Mouse (Mus musculus) heart, postnatal 0 days (tissue): Measurements from ENCODE around the gene Ppil3. TPM values are rescaled to one million over a fixed set of nuclear protein-coding genes. Genes with fewer than 3 reads are reported as not detected.

ENCODE experiments used
- ATAC-seq: fragments of 200-750 bp; cut with Nextera tagmentation; 2 replicates; pipeline ENCODE4 v1.8.0; 2017; ENCODE audit warnings: low read depth, moderate number of reproducible peaks, moderate library complexity; ENCODE audit not compliant: insufficient read depth
- DNase-seq: peaks from one replicate; pipeline ENCODE4 v3.0.0-alpha.2; 2016; ENCODE audit warnings: low spot score
- H3K27ac ChIP-seq: fragments of 300-500 bp; sonication (generic); 2 replicates; pipeline ENCODE4 v1.5.1; 2014; ENCODE audit warnings: low read depth, mild to moderate bottlenecking
- H3K27me3 ChIP-seq: fragments of 300-500 bp; sonication (generic); 2 replicates; pipeline ENCODE4 v1.6.1; 2014; ENCODE audit warnings: low read length, mixed read lengths; ENCODE audit not compliant: control insufficient read depth, insufficient read depth
- H3K36me3 ChIP-seq: fragments of 300-500 bp; sonication (generic); replicated peaks from 2 replicates; pipeline ENCODE4 v1.6.1; 2014; ENCODE audit warnings: low read length, mixed read lengths; ENCODE audit not compliant: control insufficient read depth, insufficient read depth
- H3K4me1 ChIP-seq: fragments of 300-500 bp; sonication (generic); 2 replicates; pipeline ENCODE4 v1.6.1; 2014; ENCODE audit warnings: antibody characterized with exemption; ENCODE audit not compliant: control insufficient read depth, insufficient read depth
- H3K4me2 ChIP-seq: fragments of 300-500 bp; sonication (generic); 2 replicates; pipeline ENCODE4 v1.6.1; 2014; ENCODE audit warnings: low read depth, mild to moderate bottlenecking, low read length, moderate library complexity
- H3K4me3 ChIP-seq: fragments of 300-500 bp; sonication (generic); 2 replicates; pipeline ENCODE4 v1.5.1; 2014; ENCODE audit warnings: low read depth, low read length
- H3K9ac ChIP-seq: fragments of 300-500 bp; sonication (generic); replicated peaks from 2 replicates; pipeline ENCODE4 v1.6.1; 2014; ENCODE audit warnings: low read depth, low read length, mixed read lengths
- H3K9me3 ChIP-seq: fragments of 300-500 bp; sonication (generic); replicated peaks from 2 replicates; pipeline ENCODE4 v1.6.1; 2016; ENCODE audit warnings: low read length; ENCODE audit not compliant: control insufficient read depth
- CTCF ChIP-seq: IDR thresholded peaks from 2 replicates; pipeline ENCODE4 v1.5.1; 2016; ENCODE audit warnings: antibody characterized with exemption, control low read depth, low read depth
- EP300 ChIP-seq: IDR thresholded peaks from 2 replicates; pipeline ENCODE4 v1.6.1; 2016; ENCODE audit warnings: antibody characterized with exemption, low read depth
- WGBS: fragments of 180-500 bp; shearing (Covaris S2); extraction: QIAGEN DNeasy Blood & Tissue Kit; methylation state at CpG from one replicate; pipeline ENCODE4 v1.1.7; 2014; 5-methylcytosine and 5-hydroxymethylcytosine counted together
- polyA plus RNA-seq: library from polyadenylated mRNA; unstranded; fragments of >200 nt; fragmentation: Nextera tagmentation; extraction: Ambion mirVana; gene quantifications from 2 replicates; pipeline ENCODE4 v1.2.1, GENCODE M21; 2015
- total RNA-seq: library from RNA; depleted of rRNA; stranded (reverse); fragments of >200 nt; gene quantifications from 2 replicates; pipeline ENCODE4 v1.2.3, GENCODE M21; 2014; ENCODE audit warnings: low replicate concordance; rRNA removed

The Ppil3 gene
- total and polyA plus RNA-seq, 2 experiments from 2014 or later, result 8.7 to 27.9 TPM

DNA sequence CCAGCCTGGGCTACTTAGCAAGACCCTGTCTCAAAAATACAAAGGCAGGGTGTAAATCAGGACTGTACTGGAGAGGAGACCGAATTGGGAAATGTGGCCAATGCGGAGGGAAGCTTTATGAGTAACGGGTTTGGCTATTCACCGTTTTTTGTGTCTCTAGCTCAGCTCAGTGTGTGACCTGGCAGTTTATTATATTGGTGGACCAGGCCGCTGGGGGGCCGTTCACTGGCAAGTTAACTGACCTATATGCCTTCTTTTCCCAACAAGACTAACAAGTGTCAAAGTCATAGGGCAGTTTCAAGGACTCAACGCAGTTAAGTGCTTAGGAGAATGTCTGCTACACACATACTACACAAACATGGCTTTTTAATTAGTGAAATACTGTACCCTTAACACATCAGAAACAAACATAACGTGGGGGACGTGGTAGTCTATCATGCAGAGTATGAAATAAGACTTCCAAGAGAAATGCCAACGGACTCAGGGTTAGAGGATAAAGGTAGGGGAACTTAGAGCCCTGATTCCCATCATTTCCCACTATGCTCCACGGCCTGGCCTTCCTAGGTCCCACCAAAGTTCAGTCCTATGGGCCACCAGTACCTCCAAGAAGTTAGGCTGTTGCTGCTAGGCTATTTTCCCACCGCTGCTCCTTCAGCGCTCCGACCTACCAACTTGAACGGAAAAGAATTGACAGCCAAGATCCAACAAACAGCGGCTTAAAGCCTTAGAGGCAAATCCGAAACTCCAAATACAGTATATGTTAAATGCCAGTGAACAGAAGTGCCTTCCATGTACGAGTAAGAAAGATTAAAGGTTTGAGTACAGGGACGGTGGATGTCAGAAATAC, 53.6 kb downstream of the Ppil3 start:
- WGBS, result 43% methylated on average over 19 of the region's 19 CpGs
- peak overlapping the region; percentile 98 for H3K4me3 ChIP-seq
- TF ChIP-seq EP300 (no peak), CTCF (no peak)
- no peaks in the 10 kb centered on the region for H3K9me3 ChIP-seq
- ATAC-seq (no peak), DNase-seq (no peak)
- peaks cover 10% of the 10 kb centered on the region for H3K36me3 ChIP-seq
- H3K27me3 ChIP-seq, result no peaks in the 10 kb centered on the region
- peak overlapping the region; percentile 93 for H3K4me2 ChIP-seq
- peak overlapping the region; percentile 98 for H3K27ac ChIP-seq
- H3K4me1 ChIP-seq, result peaks cover 8% of the 10 kb centered on the region
- peak overlapping the region; percentile 98 for H3K9ac ChIP-seq

GRCm38 (mm10) chr1:58382586-58383281, 62.6 kb downstream of the Ppil3 start:
- H3K4me2 ChIP-seq, result no peak overlapping the region
- DNase-seq (no peak), ATAC-seq (no peak)
- no peak for TF ChIP-seq EP300
- TF ChIP-seq CTCF, result no peak
- no peak overlapping the region for H3K9ac ChIP-seq
- no peaks in the 10 kb centered on the region for H3K36me3 ChIP-seq
- H3K4me1 ChIP-seq, result no peaks in the 10 kb centered on the region
- no peak overlapping the region for H3K4me3 ChIP-seq
- no peak overlapping the region for H3K27ac ChIP-seq
- H3K9me3 ChIP-seq, result no peaks in the 10 kb centered on the region
- 78% methylated on average over 5 of the region's 5 CpGs for WGBS
- no peaks in the 10 kb centered on the region for H3K27me3 ChIP-seq

Other genes with a start within 250 kb of the Ppil3 start
- gene Aox4, start 235.1 kb downstream of the Ppil3 start, total RNA-seq, result not detected in 2 replicates
- not detected in 2 replicates for gene Aox4, start 235.1 kb downstream of the Ppil3 start, polyA plus RNA-seq
- gene Aox2, start 167.2 kb downstream of the Ppil3 start, total RNA-seq, result 0.08 TPM in 1 of 2 replicates, not detected in the other
- not detected in 2 replicates for gene Aox2, start 167.2 kb downstream of the Ppil3 start, polyA plus RNA-seq
- gene Bzw1, start 52.6 kb downstream of the Ppil3 start, total RNA-seq, result 59.3 and 74.6 TPM in 2 replicates
- gene Bzw1, start 52.6 kb downstream of the Ppil3 start, polyA plus RNA-seq, result 158 and 163 TPM in 2 replicates
- gene Clk1, start 21.4 kb downstream of the Ppil3 start, total RNA-seq, result 59.3 and 100 TPM in 2 replicates
- gene Clk1, start 21.4 kb downstream of the Ppil3 start, polyA plus RNA-seq, result 105 and 108 TPM in 2 replicates
- gene Nif3l1, start 335 bp downstream of the Ppil3 start, total RNA-seq, result 9.0 and 43.8 TPM in 2 replicates
- 16.1 and 16.2 TPM in 2 replicates for gene Nif3l1, start 335 bp downstream of the Ppil3 start, polyA plus RNA-seq
- gene Orc2, start 59.6 kb upstream of the Ppil3 start, total RNA-seq, result 13.4 and 58.9 TPM in 2 replicates
- gene Orc2, start 59.6 kb upstream of the Ppil3 start, polyA plus RNA-seq, result 12.6 and 12.8 TPM in 2 replicates
- 5.1 and 5.7 TPM in 2 replicates for gene Fam126b, start 140.8 kb upstream of the Ppil3 start, total RNA-seq
- gene Fam126b, start 140.8 kb upstream of the Ppil3 start, polyA plus RNA-seq, result 3.0 and 3.1 TPM in 2 replicates
- 78.1 and 132 TPM in 2 replicates for gene Ndufb3, start 140.9 kb upstream of the Ppil3 start, total RNA-seq
- 432 and 454 TPM in 2 replicates for gene Ndufb3, start 140.9 kb upstream of the Ppil3 start, polyA plus RNA-seq